Mouse (Mus musculus): ENCODE measurements around the gene Parp9. TPM values are rescaled to one million over a fixed set of nuclear protein-coding genes. Genes with fewer than 3 reads are reported as not detected.
"Not testable (repeated sequence)": the region's sequence is repeated elsewhere in the genome, so short reads cannot be mapped to it uniquely, and the experiment has no call there.

Gene Parp9
- polyA plus RNA-seq, 1 experiment from 2014 or later: 3.3 TPM

GRCm38 (mm10) chr16:35998852-35999251 lies 60.6 kb downstream of the Parp9 start:
- not testable (repeated sequence) for H3K27ac ChIP-seq (replicated peaks; ENCODE audit: low read depth, low read length); H3K4me2 ChIP-seq (ENCODE audit: low read length); H3K9me3 ChIP-seq (ENCODE audit: control insufficient read depth, low read length); H3K4me1 ChIP-seq (ENCODE audit: control insufficient read depth, insufficient read depth, low read length); DNase-seq; ATAC-seq (ENCODE audit: low FRiP score, low TSS enrichment); H3K4me3 ChIP-seq (replicated peaks; ENCODE audit: low read depth, low read length); H3K27me3 ChIP-seq (ENCODE audit: control insufficient read depth, insufficient read depth, low read length); H3K9ac ChIP-seq (replicated peaks; ENCODE audit: low read length)
- WGBS: 92% methylated on average over 4 of the region's 4 CpGs
- H3K36me3 ChIP-seq (ENCODE audit: control insufficient read depth, insufficient read depth, low read length): peaks cover 17% of the 10 kb centered on the region

- no peak for ATAC-seq (ENCODE audit: low FRiP score, low TSS enrichment)
Measured at GRCm38 (mm10) chr16:36008396-36008795, 70.1 kb downstream of the Parp9 start.

GRCm38 (mm10) chr16:36016335-36016734 lies 78.1 kb downstream of the Parp9 start:
- Histone ChIP-seq H3K4me3 (replicated peaks; ENCODE audit: low read depth, low read length) (no peak overlapping the region), H3K27ac (replicated peaks; ENCODE audit: low read depth, low read length) (no peak overlapping the region), H3K27me3 (ENCODE audit: control insufficient read depth, insufficient read depth, low read length) (no peaks in the 10 kb centered on the region), H3K4me2 (ENCODE audit: low read length) (no peak overlapping the region), H3K9me3 (ENCODE audit: control insufficient read depth, low read length) (no peaks in the 10 kb centered on the region), H3K9ac (replicated peaks; ENCODE audit: low read length) (no peak overlapping the region), H3K4me1 (ENCODE audit: control insufficient read depth, insufficient read depth, low read length) (no peaks in the 10 kb centered on the region), H3K36me3 (ENCODE audit: control insufficient read depth, insufficient read depth, low read length) (peaks cover 56% of the 10 kb centered on the region)
- WGBS: 92% methylated on average over 1 of the region's 1 CpGs
- ATAC-seq (ENCODE audit: low FRiP score, low TSS enrichment) (no peak), DNase-seq (no peak)

More at GRCm38 (mm10) chr16:36008396-36008795, 70.1 kb downstream of the Parp9 start:
- Histone ChIP-seq H3K27me3 (ENCODE audit: control insufficient read depth, insufficient read depth, low read length) (no peaks in the 10 kb centered on the region), H3K4me1 (ENCODE audit: control insufficient read depth, insufficient read depth, low read length) (no peaks in the 10 kb centered on the region), H3K27ac (replicated peaks; ENCODE audit: low read depth, low read length) (no peak overlapping the region), H3K9me3 (ENCODE audit: control insufficient read depth, low read length) (no peaks in the 10 kb centered on the region), H3K9ac (replicated peaks; ENCODE audit: low read length) (no peak overlapping the region), H3K36me3 (ENCODE audit: control insufficient read depth, insufficient read depth, low read length) (peaks cover 35% of the 10 kb centered on the region), H3K4me2 (ENCODE audit: low read length) (no peak overlapping the region), H3K4me3 (replicated peaks; ENCODE audit: low read depth, low read length) (no peak overlapping the region)
- no peak for DNase-seq
- 98% methylated on average over 3 of the region's 3 CpGs for WGBS

Other genes with a start within 250 kb of the Parp9 start
- gene Dirc2, start 169.1 kb upstream of the Parp9 start, polyA plus RNA-seq (2014; fragmentation: Nextera tagmentation; extraction: Ambion mirVana): 40.5 and 44.5 TPM in 2 replicates
- 13.4 and 18.1 TPM in 2 replicates for gene Hspbap1, start 168.1 kb upstream of the Parp9 start, polyA plus RNA-seq (2014; fragmentation: Nextera tagmentation; extraction: Ambion mirVana)
- 0.09 and 0.62 TPM in 2 replicates for gene Parp14, start 66.9 kb upstream of the Parp9 start, polyA plus RNA-seq (2014; fragmentation: Nextera tagmentation; extraction: Ambion mirVana)
- gene Dtx3l, start 681 bp downstream of the Parp9 start, polyA plus RNA-seq (2014; fragmentation: Nextera tagmentation; extraction: Ambion mirVana): 0.55 and 2.8 TPM in 2 replicates
- 73.4 and 104 TPM in 2 replicates for gene Kpna1, start 40.3 kb downstream of the Parp9 start, polyA plus RNA-seq (2014; fragmentation: Nextera tagmentation; extraction: Ambion mirVana)
- 14.4 and 16.9 TPM in 2 replicates for gene Wdr5b, start 102.7 kb downstream of the Parp9 start, polyA plus RNA-seq (2014; fragmentation: Nextera tagmentation; extraction: Ambion mirVana)
- 126 and 132 TPM in 2 replicates for gene Fam162a, start 133.1 kb downstream of the Parp9 start, polyA plus RNA-seq (2014; fragmentation: Nextera tagmentation; extraction: Ambion mirVana)
- gene Ccdc58, start 133.2 kb downstream of the Parp9 start, polyA plus RNA-seq (2014; fragmentation: Nextera tagmentation; extraction: Ambion mirVana): 27.7 and 29.7 TPM in 2 replicates
- not detected in 2 replicates for gene Csta1, start 192.8 kb downstream of the Parp9 start, polyA plus RNA-seq (2014; fragmentation: Nextera tagmentation; extraction: Ambion mirVana)
- not detected in 2 replicates for gene Stfa2l1, start 218.3 kb downstream of the Parp9 start, polyA plus RNA-seq (2014; fragmentation: Nextera tagmentation; extraction: Ambion mirVana)
- gene Gm5483, start 245.7 kb downstream of the Parp9 start, polyA plus RNA-seq (2014; fragmentation: Nextera tagmentation; extraction: Ambion mirVana): not detected in 2 replicates